Mouse (Mus musculus): ENCODE data around the gene Epas1.

- TF ChIP-seq CTCF (IDR thresholded peaks at IDR 0.05; ENCODE audit: control insufficient read depth, insufficient read depth, low read length): no peak
- no peak for TF ChIP-seq POLR2A (IDR thresholded peaks at IDR 0.05; ENCODE audit: borderline replicate concordance, control insufficient read depth, low read depth, low read length)
Measured at GRCm38 (mm10) chr17:86712601-86713000, 40.9 kb upstream of the Epas1 start.

Measured in bone marrow, adult 2 months (tissue).